Mouse (Mus musculus): Measurements from ENCODE around the gene Spata1.
"Not testable (repeated sequence)": the region's sequence is repeated elsewhere in the genome, so short reads cannot be mapped to it uniquely, and the experiment has no call there.

Spata1 gene

GRCm38 (mm10) chr3:146462939-146463338 is 36.6 kb downstream of the Spata1 start:
- in situ Hi-C loops (cut with MboI, MseI), result no loop called here

GRCm38 (mm10) chr3:146451375-146451774 is 48.2 kb downstream of the Spata1 start:
- in situ Hi-C loops (cut with MboI, MseI), result no loop called here

- in situ Hi-C loops (cut with MboI, MseI), result no loop called here
Observed at GRCm38 (mm10) chr3:146450371-146450841, 49.1 kb downstream of the Spata1 start.

- in situ Hi-C loops (cut with MboI, MseI), result no loop called here
Observed at GRCm38 (mm10) chr3:146449745-146450250, 49.8 kb downstream of the Spata1 start, which contains the start of gene Ctbs. Ctbs (plus strand) TSS chr3:146449795.

- in situ Hi-C loops (cut with MboI, MseI), result no loop called here
Observed at GRCm38 (mm10) chr3:146448969-146449368, 50.6 kb downstream of the Spata1 start.

GRCm38 (mm10) chr3:146448372-146448771 is 51.2 kb downstream of the Spata1 start:
- in situ Hi-C loops (cut with MboI, MseI), result no loop called here

GRCm38 (mm10) chr3:146447598-146447997 is 52.0 kb downstream of the Spata1 start:
- in situ Hi-C loops (cut with MboI, MseI), result no loop called here

GRCm38 (mm10) chr3:146447156-146447555 is 52.4 kb downstream of the Spata1 start:
- in situ Hi-C loops (cut with MboI, MseI), result no loop called here

GRCm38 (mm10) chr3:146444880-146445279 is 54.7 kb downstream of the Spata1 start:
- in situ Hi-C loops (cut with MboI, MseI), result no loop called here

- in situ Hi-C loops (cut with MboI, MseI), result no loop called here
Observed at GRCm38 (mm10) chr3:146443380-146443779, 56.2 kb downstream of the Spata1 start.

- in situ Hi-C loops (cut with MboI, MseI), result no loop called here
Observed at GRCm38 (mm10) chr3:146442936-146443335, 56.6 kb downstream of the Spata1 start.

GRCm38 (mm10) chr3:146442484-146442883 is 57.1 kb downstream of the Spata1 start:
- in situ Hi-C loops (cut with MboI, MseI), result no loop called here

- in situ Hi-C loops (cut with MboI, MseI), result no loop called here
Observed at GRCm38 (mm10) chr3:146440422-146440821, 59.1 kb downstream of the Spata1 start.

GRCm38 (mm10) chr3:146440011-146440410 is 59.5 kb downstream of the Spata1 start:
- in situ Hi-C loops (cut with MboI, MseI), result no loop called here

- in situ Hi-C loops (cut with MboI, MseI), result no loop called here
Observed at GRCm38 (mm10) chr3:146436114-146436513, 63.4 kb downstream of the Spata1 start.

GRCm38 (mm10) chr3:146435533-146435932 is 64.0 kb downstream of the Spata1 start:
- in situ Hi-C loops (cut with MboI, MseI), result no loop called here

- in situ Hi-C loops (cut with MboI, MseI), result no loop called here
Observed at GRCm38 (mm10) chr3:146434686-146435085, 64.9 kb downstream of the Spata1 start.

GRCm38 (mm10) chr3:146433681-146434350 is 65.7 kb downstream of the Spata1 start:
- in situ Hi-C loops (cut with MboI, MseI), result no loop called here

- in situ Hi-C loops (cut with MboI, MseI), result not testable (repeated sequence)
Observed at GRCm38 (mm10) chr3:146433063-146433462, 66.5 kb downstream of the Spata1 start.

- in situ Hi-C loops (cut with MboI, MseI), result no loop called here
Observed at GRCm38 (mm10) chr3:146426489-146426888, 73.1 kb downstream of the Spata1 start.

GRCm38 (mm10) chr3:146425902-146426301 is 73.7 kb downstream of the Spata1 start:
- in situ Hi-C loops (cut with MboI, MseI), result no loop called here

- in situ Hi-C loops (cut with MboI, MseI), result no loop called here
Observed at GRCm38 (mm10) chr3:146424306-146424900, 75.2 kb downstream of the Spata1 start.

GRCm38 (mm10) chr3:146423710-146424109 is 75.8 kb downstream of the Spata1 start:
- in situ Hi-C loops (cut with MboI, MseI), result no loop called here
